Mouse (Mus musculus) NIH3T3 (cell line): ENCODE results near the gene Proz.

Experiments used
- DNase-seq: peaks from one replicate; pipeline ENCODE4 v3.0.0-alpha.2; 2012; ENCODE audit warnings: low read depth

Proz gene

GRCm38 (mm10) chr8:13107990-13108638 is 47.4 kb downstream of the Proz start:
- DNase-seq = peak; percentile 22

DNA sequence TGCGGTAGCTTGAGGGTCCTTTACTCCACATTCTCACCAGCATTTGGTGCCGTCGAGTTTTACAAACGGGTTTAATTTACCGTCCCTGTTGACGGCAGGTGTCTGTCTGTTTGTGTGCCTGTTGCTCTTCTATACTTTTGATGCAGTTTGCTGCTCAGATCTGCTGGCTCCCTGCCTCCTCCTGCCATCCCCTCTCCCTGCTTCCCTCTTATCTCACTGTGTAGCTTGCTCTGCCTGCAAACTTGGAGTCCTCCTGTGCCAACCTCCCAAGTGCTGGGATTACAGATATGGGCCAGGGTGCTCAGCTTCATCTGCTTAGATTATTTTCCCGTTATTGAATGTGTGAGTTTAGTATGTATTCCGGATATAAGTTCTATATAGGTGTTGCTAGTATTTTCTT is 48.3 kb downstream of the Proz start:
- DNase-seq = no peak

GRCm38 (mm10) chr8:13109416-13109960 is 48.8 kb downstream of the Proz start:
- DNase-seq = no peak

DNA sequence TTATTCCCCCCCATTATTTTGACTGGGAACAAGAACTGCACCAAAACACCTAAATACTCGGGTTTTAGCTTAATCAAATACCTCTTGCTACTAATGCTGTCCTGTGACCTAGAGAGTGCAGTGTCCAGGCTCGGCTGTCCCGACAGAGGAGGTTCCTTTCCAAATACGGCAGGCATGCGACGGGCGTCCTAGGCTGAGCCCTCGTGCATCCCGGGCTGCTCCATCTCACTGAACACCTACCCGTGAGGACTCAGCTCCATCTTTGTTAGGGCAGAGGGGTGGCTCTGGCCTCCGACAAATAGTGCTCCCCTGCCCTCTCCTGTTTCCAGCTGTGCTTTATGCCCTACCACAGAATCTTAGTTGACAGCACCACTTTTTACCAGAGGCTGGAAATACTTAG is 51.2 kb downstream of the Proz start:
- no peak for DNase-seq

DNA sequence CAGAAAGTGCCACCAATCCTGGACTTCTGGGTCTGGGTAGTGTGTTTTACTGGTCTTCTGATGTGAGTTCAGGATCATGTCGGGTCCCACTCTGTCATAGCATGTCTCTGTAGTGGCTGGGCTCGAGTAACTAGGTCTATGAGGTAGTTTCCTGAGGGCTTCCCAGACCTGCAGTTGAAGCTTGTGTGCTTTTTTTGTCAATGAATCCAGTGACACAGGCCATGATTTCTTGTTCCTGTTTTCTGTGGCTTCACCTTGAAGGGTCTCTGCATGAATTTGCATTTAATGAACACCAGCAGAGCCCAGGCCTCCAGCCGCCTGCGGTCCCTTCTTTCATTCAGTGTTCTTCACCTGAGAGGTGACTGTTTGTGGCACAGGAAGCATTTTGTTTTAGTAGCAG is 52.5 kb downstream of the Proz start:
- no peak for DNase-seq

DNA sequence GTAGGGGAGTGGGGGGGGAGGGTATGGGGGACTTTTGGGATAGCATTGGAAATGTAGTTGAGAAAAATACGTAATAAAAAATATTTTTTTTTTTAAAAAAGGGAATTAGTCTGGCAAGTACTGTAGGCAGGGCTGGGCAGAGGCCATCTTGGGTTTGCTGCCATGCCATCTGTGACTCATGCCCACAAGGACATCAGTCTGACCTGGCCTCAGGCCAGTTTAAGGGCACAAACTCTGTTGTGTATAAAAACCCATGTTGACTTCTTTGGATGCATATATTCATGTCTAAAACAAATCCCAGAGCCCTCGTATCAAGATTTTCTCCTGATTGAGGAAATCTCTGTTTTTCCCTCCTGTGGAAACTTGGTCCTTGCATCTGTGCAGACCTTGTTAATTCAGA is 56.4 kb downstream of the Proz start:
- DNase-seq = no peak

DNA sequence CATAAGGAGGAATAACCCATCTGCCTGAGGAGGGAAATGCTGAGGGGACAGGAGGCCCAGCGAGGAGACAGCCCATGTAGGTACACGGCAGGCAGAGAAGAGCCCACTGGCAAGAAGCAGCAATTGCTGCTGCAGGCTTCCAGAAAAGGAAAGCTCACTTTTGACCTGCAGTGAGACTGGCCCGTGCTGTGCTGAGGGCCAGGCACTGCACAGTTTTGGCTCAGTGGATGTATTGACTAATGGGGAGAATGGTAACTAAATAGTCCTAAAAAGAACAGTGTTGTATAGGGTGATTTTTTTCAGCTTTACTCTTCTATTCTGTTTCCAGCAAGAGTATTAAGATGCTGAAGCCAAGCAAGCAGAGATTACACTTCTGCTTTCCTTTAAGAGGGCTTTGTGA is 57.8 kb downstream of the Proz start:
- no peak for DNase-seq

- no peak for DNase-seq
Measured at GRCm38 (mm10) chr8:13120882-13121665, 60.4 kb downstream of the Proz start.

- DNase-seq = no peak
Measured at GRCm38 (mm10) chr8:13122887-13123421, 62.2 kb downstream of the Proz start.

- no peak for DNase-seq
Measured at GRCm38 (mm10) chr8:13124897-13125296, 64.2 kb downstream of the Proz start.
